Mouse (Mus musculus): ENCODE measurements around the gene Dll4. TPM values are rescaled to one million over a fixed set of nuclear protein-coding genes. Genes with fewer than 3 reads are reported as not detected.
A peak's percentile ranks its signal among the peaks of the same experiment; 100 is the strongest.

The Dll4 gene
- polyA plus RNA-seq, 1 experiment = 114 TPM

DNA sequence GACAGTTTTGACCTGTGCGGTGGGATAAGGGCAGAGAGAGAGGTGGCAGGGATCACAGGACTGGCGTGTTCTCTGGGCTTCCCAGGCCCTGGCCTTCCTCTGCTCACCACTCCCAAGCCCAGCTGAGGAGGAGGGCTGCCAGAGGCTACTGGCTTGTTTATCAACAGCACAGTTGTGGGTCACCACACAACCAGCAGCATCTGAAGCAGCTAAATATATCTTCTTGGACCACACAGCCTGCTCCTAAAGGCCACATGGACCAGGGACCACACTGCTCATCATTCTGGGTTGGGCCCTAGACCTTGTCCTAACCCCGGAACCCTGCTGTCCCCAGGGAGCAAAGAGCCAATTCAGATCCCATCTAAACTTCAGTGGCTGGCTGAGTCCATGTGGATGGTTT lies 39.4 kb downstream of the Dll4 start:
- WGBS = 74% methylated on average over 3 of the region's 3 CpGs
- no peak overlapping the region for H3K4me3 ChIP-seq (replicated peaks; ENCODE audit: extremely low read depth, low read depth, low read length)
- no peaks in the 10 kb centered on the region for H3K4me1 ChIP-seq (ENCODE audit: control insufficient read depth, insufficient read depth, low read length)
- DNase-seq = no peak
- TF ChIP-seq POLR2A (IDR thresholded peaks at IDR 0.05; ENCODE audit: borderline replicate concordance, extremely low read depth, low read depth, low read length) (no peak), CTCF (IDR thresholded peaks at IDR 0.05; ENCODE audit: insufficient read depth, low read length) (no peak)

DNA sequence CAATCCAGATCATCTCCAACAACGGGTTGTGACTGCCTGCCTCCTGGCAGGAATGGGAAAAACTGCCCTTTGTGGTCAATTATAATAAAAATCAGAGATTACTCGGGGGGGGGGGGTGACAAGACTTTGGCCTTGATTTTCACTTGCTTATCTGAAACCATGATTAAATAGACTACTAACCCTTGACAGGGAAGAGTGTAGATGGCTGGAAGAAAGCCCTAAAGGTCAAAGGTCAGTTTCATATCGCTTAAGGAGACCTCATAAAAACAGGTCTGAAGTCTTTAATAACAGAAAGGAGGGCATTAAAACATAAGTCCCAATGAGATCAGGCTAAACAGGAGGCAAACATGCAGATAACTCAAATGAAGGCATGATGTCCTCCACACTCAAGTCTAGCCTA lies 41.8 kb downstream of the Dll4 start:
- Histone ChIP-seq H3K4me3 (replicated peaks; ENCODE audit: extremely low read depth, low read depth, low read length) (no peak overlapping the region), H3K4me1 (ENCODE audit: control insufficient read depth, insufficient read depth, low read length) (no peaks in the 10 kb centered on the region)
- no peak for TF ChIP-seq CTCF (IDR thresholded peaks at IDR 0.05; ENCODE audit: insufficient read depth, low read length)
- no peak for TF ChIP-seq POLR2A (IDR thresholded peaks at IDR 0.05; ENCODE audit: borderline replicate concordance, extremely low read depth, low read depth, low read length)
- 72% methylated on average over 3 of the region's 3 CpGs for WGBS
- no peak for DNase-seq

DNA sequence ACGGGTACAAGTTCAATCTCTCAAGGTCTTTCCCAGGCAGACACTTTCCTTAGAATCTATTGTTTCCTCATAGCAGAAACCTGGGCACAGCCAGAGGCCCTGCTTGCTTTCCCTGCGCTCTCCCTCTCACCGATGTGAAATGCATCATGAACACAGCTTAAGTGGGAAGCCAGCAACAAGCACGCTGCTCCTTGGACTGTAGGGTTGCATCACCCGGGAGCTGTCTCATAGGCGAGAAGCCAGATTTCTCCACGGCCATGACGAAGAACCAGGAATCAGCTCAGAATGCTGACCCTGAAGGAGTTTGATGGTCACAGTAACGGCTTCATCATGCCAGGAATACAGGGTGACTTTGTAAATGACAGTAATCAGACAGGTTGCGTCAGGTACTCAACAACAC lies 44.5 kb downstream of the Dll4 start:
- Histone ChIP-seq H3K4me3 (replicated peaks; ENCODE audit: extremely low read depth, low read depth, low read length) (no peak overlapping the region), H3K4me1 (ENCODE audit: control insufficient read depth, insufficient read depth, low read length) (no peaks in the 10 kb centered on the region)
- WGBS = 83% methylated on average over 10 of the region's 10 CpGs
- DNase-seq = no peak
- TF ChIP-seq CTCF (IDR thresholded peaks at IDR 0.05; ENCODE audit: insufficient read depth, low read length) (no peak), POLR2A (IDR thresholded peaks at IDR 0.05; ENCODE audit: borderline replicate concordance, extremely low read depth, low read depth, low read length) (no peak)

DNA sequence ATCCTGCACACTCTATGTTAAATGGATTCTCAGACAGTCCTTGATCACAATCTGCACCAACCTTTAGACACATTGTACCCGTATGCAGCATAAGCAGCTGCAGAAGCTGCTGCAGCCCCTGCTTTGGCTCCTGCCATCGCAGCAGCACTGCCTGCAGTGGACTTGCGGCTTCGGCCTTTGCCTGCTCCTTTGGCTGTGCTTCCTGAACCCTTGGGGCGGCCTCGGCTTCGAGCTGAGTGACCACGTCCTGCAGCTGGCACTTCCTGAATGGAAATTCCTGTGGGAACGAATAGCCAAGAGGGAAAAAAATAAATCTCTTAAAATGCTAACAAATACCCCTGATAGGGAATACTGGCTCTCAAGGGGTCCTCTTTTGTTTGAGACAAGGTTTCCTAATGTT lies 51.7 kb downstream of the Dll4 start:
- peak; percentile 14 for DNase-seq
- Histone ChIP-seq H3K4me1 (ENCODE audit: control insufficient read depth, insufficient read depth, low read length) (peaks cover 9% of the 10 kb centered on the region), H3K4me3 (replicated peaks; ENCODE audit: extremely low read depth, low read depth, low read length) (no peak overlapping the region)
- TF ChIP-seq POLR2A (IDR thresholded peaks at IDR 0.05; ENCODE audit: borderline replicate concordance, extremely low read depth, low read depth, low read length) (0 out of 2 replicates have a peak, but pooled peaks have one; percentile 25), CTCF (IDR thresholded peaks at IDR 0.05; ENCODE audit: insufficient read depth, low read length) (no peak)
- 65% methylated on average over 9 of the region's 9 CpGs for WGBS

DNA sequence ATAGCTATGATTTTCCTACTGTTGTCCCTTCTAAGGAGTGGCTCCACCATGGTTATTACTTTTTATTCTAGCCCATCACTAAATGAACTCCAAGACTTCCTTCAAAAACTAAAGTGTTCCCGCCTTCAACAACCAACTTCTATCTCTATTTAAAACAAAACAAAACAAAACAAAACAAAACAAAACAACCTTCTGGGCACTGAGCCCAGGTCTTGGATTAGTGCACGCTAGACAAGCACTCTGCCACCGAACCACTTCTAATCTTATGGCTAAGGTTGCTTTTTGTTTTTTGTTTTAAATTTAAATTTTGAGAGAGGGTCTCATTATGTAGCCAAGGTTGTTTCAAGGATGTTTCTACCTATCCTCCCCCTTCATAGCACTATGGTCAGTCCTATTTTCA lies 52.2 kb downstream of the Dll4 start:
- Histone ChIP-seq H3K4me3 (replicated peaks; ENCODE audit: extremely low read depth, low read depth, low read length) (no peak overlapping the region), H3K4me1 (ENCODE audit: control insufficient read depth, insufficient read depth, low read length) (peaks cover 9% of the 10 kb centered on the region)
- WGBS = 33% methylated on average over 3 of the region's 3 CpGs
- TF ChIP-seq POLR2A (IDR thresholded peaks at IDR 0.05; ENCODE audit: borderline replicate concordance, extremely low read depth, low read depth, low read length) (no peak), CTCF (IDR thresholded peaks at IDR 0.05; ENCODE audit: insufficient read depth, low read length) (no peak)
- no peak for DNase-seq

DNA sequence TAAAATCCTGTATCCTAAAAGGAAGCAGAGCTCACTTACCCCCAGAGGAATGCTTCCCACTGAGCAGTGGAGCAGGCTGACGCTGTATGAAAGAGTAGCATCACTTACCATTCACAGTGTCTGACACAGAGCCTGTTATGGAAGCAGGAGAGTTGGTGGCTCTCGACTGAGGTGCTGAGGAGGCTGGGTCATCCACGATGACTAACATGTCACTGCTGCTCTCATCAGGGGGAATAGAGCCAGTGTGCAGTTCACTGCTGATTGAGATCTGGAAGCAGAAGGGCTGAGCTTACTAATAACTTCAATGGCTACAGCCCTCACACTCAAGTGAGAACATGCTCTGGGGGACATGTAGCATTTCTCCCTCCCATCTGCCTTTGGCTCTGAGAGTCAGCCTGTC lies 53.9 kb downstream of the Dll4 start:
- WGBS = 85% methylated on average over 3 of the region's 3 CpGs
- H3K4me1 ChIP-seq (ENCODE audit: control insufficient read depth, insufficient read depth, low read length) = peaks cover 9% of the 10 kb centered on the region
- no peak for DNase-seq
- H3K4me3 ChIP-seq (replicated peaks; ENCODE audit: extremely low read depth, low read depth, low read length) = no peak overlapping the region
- TF ChIP-seq CTCF (IDR thresholded peaks at IDR 0.05; ENCODE audit: insufficient read depth, low read length) = no peak
- TF ChIP-seq POLR2A (IDR thresholded peaks at IDR 0.05; ENCODE audit: borderline replicate concordance, extremely low read depth, low read depth, low read length) = no peak

Other genes starting within 250 kb of the Dll4 start
- 0.76 and 1.4 TPM in 2 replicates for gene Rad51, start 213.0 kb upstream of the Dll4 start, polyA plus RNA-seq (2012; rRNA removed)
- gene Rmdn3, start 168.8 kb upstream of the Dll4 start, polyA plus RNA-seq (2012; rRNA removed) = 17.6 TPM in 2 replicates
- gene Gchfr, start 158.0 kb upstream of the Dll4 start, polyA plus RNA-seq (2012; rRNA removed) = 25.7 and 27.2 TPM in 2 replicates
- gene Gm14137, start 151.3 kb upstream of the Dll4 start, polyA plus RNA-seq (2012; rRNA removed) = 0.06 and 0.76 TPM in 2 replicates
- 29.8 and 36.1 TPM in 2 replicates for gene Zfyve19, start 117.2 kb upstream of the Dll4 start, polyA plus RNA-seq (2012; rRNA removed)
- 2.7 and 4.1 TPM in 2 replicates for gene Dnajc17, start 117.0 kb upstream of the Dll4 start, polyA plus RNA-seq (2012; rRNA removed)
- gene Ppp1r14d, start 95.9 kb upstream of the Dll4 start, polyA plus RNA-seq (2012; rRNA removed) = 1.1 and 1.9 TPM in 2 replicates
- gene Spint1, start 88.4 kb upstream of the Dll4 start, polyA plus RNA-seq (2012; rRNA removed) = 47.7 and 51.0 TPM in 2 replicates
- 1.6 and 3.0 TPM in 2 replicates for gene Rhov, start 54.5 kb upstream of the Dll4 start, polyA plus RNA-seq (2012; rRNA removed)
- 24.1 and 25.9 TPM in 2 replicates for gene Vps18, start 37.0 kb upstream of the Dll4 start, polyA plus RNA-seq (2012; rRNA removed)
- gene Chac1, start 25.4 kb downstream of the Dll4 start, polyA plus RNA-seq (2012; rRNA removed) = 9.2 and 10.7 TPM in 2 replicates
- 7.1 and 8.7 TPM in 2 replicates for gene Ino80, start 151.9 kb downstream of the Dll4 start, polyA plus RNA-seq (2012; rRNA removed)
- gene Exd1, start 221.8 kb downstream of the Dll4 start, polyA plus RNA-seq (2012; rRNA removed) = 0.36 and 0.78 TPM in 2 replicates
- gene Chp1, start 221.9 kb downstream of the Dll4 start, polyA plus RNA-seq (2012; rRNA removed) = 71.9 and 99.6 TPM in 2 replicates